Mouse (Mus musculus): ENCODE results near the gene Abcc9. TPM values are rescaled to one million over a fixed set of nuclear protein-coding genes. Genes with fewer than 3 reads are reported as not detected.

Gene Abcc9
- polyA plus RNA-seq (2014; fragmentation: Illumina TruSeq; extraction: RNeasy Lipid Tissue Mini Kit (QIAGEN cat#74804); ENCODE audit: low read depth, low replicate concordance): 130 TPM

GRCm38 (mm10) chr6:142701652-142702637, at the start of gene Abcc9:
Gene Abcc9 (minus strand): TSS chr6:142702315.

GRCm38 (mm10) chr6:142571055-142571618, 131.0 kb downstream of the Abcc9 start, which contains the start of gene Kcnj8:
Gene Kcnj8 (minus strand): TSS chr6:142571614.

Other genes with a start within 250 kb of the Abcc9 start
- 0.16 TPM for gene Gys2, start 229.2 kb downstream of the Abcc9 start, polyA plus RNA-seq (2014; fragmentation: Illumina TruSeq; extraction: RNeasy Lipid Tissue Mini Kit (QIAGEN cat#74804); ENCODE audit: low read depth, low replicate concordance)
- 2,854 TPM for gene Ldhb, start 194.4 kb downstream of the Abcc9 start, polyA plus RNA-seq (2014; fragmentation: Illumina TruSeq; extraction: RNeasy Lipid Tissue Mini Kit (QIAGEN cat#74804); ENCODE audit: low read depth, low replicate concordance)
- gene Kcnj8, start 130.7 kb downstream of the Abcc9 start, polyA plus RNA-seq (2014; fragmentation: Illumina TruSeq; extraction: RNeasy Lipid Tissue Mini Kit (QIAGEN cat#74804); ENCODE audit: low read depth, low replicate concordance): 30.0 TPM
- 37.2 TPM for gene Cmas, start 54.4 kb upstream of the Abcc9 start, polyA plus RNA-seq (2014; fragmentation: Illumina TruSeq; extraction: RNeasy Lipid Tissue Mini Kit (QIAGEN cat#74804); ENCODE audit: low read depth, low replicate concordance)
- gene Sult6b2, start 102.2 kb upstream of the Abcc9 start, polyA plus RNA-seq (2014; fragmentation: Illumina TruSeq; extraction: RNeasy Lipid Tissue Mini Kit (QIAGEN cat#74804); ENCODE audit: low read depth, low replicate concordance): not detected

Data from heart, adult 10 weeks (tissue).